Mouse (Mus musculus): Measurements from ENCODE around the gene Pon1. TPM values are rescaled to one million over a fixed set of nuclear protein-coding genes. Genes with fewer than 3 reads are reported as not detected.

Pon1 gene
- polyA plus RNA-seq, 1 experiment from 2014 or later = 0.21 TPM

DNA sequence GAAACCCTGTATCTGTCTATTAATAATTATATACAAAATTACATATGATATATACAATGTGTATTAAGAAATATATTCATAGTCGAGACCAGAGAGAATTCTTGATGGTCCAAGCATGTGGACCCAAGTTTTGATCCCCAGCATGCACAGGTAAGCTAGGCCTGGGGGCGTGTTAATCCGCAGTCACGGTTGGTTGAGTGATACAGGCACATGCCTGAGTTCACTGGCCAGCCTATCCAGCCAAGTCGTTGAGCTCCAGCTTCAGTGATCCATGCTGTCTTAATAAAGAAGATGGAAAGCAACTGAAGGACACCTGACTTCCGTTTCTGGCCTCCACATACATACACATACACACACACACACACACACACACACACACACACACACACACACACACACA, 57.7 kb downstream of the Pon1 start:
- Histone ChIP-seq H3K9ac (ENCODE audit: low read length) (no peak overlapping the region), H3K36me3 (ENCODE audit: control insufficient read depth, insufficient read depth, low read length) (no peaks in the 10 kb centered on the region; the same call in 1 of the 2 replicates), H3K9me3 (ENCODE audit: control insufficient read depth, low read length) (no peaks in the 10 kb centered on the region), H3K4me1 (replicated peaks; ENCODE audit: control insufficient read depth, insufficient read depth, low read length) (no peaks in the 10 kb centered on the region), H3K27me3 (ENCODE audit: control insufficient read depth, insufficient read depth, low read length) (no peaks in the 10 kb centered on the region), H3K4me3 (ENCODE audit: low read depth, low read length) (no peak overlapping the region), H3K27ac (ENCODE audit: low read depth, low read length) (no peak overlapping the region), H3K4me2 (ENCODE audit: low read depth, low read length, severe bottlenecking) (no peak overlapping the region)
- DNase-seq (ENCODE audit: low spot score) (no peak), ATAC-seq (replicated peaks; ENCODE audit: low FRiP score) (no peak)
- WGBS = 74% methylated on average over 6 of the region's 6 CpGs

DNA sequence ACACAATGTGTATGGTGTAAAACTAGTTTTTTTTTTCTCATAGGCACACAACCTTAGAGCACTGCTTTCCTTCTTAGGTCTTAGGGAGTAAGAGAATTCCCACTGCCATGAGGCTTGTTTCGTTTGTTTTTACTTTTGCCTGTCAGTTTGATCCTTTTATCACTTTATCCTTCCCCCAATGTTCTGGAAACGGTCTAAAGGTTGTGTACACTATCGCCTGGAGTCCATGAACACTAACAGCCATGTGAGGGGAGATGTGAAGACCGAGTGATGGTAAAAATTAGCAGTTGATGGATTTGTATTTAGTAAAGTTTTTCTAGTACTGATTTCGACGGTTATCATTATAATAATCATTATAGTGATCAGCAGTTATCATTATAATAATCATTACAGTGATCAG, 58.8 kb downstream of the Pon1 start:
- Histone ChIP-seq H3K27ac (ENCODE audit: low read depth, low read length) (no peak overlapping the region), H3K36me3 (ENCODE audit: control insufficient read depth, insufficient read depth, low read length) (no peaks in the 10 kb centered on the region; the same call in 1 of the 2 replicates), H3K4me2 (ENCODE audit: low read depth, low read length, severe bottlenecking) (no peak overlapping the region), H3K4me1 (replicated peaks; ENCODE audit: control insufficient read depth, insufficient read depth, low read length) (no peaks in the 10 kb centered on the region), H3K27me3 (ENCODE audit: control insufficient read depth, insufficient read depth, low read length) (no peaks in the 10 kb centered on the region), H3K4me3 (ENCODE audit: low read depth, low read length) (no peak overlapping the region), H3K9me3 (ENCODE audit: control insufficient read depth, low read length) (no peaks in the 10 kb centered on the region), H3K9ac (ENCODE audit: low read length) (no peak overlapping the region)
- WGBS = 89% methylated on average over 6 of the region's 6 CpGs
- no peak for ATAC-seq (replicated peaks; ENCODE audit: low FRiP score)
- DNase-seq (ENCODE audit: low spot score) = no peak

GRCm38 (mm10) chr6:5129364-5130093, 64.2 kb downstream of the Pon1 start:
- Histone ChIP-seq H3K27me3 (ENCODE audit: control insufficient read depth, insufficient read depth, low read length) (no peaks in the 10 kb centered on the region), H3K4me3 (ENCODE audit: low read depth, low read length) (no peak overlapping the region), H3K27ac (ENCODE audit: low read depth, low read length) (no peak overlapping the region), H3K9me3 (ENCODE audit: control insufficient read depth, low read length) (no peaks in the 10 kb centered on the region), H3K9ac (ENCODE audit: low read length) (no peak overlapping the region), H3K4me2 (ENCODE audit: low read depth, low read length, severe bottlenecking) (no peak overlapping the region), H3K36me3 (ENCODE audit: control insufficient read depth, insufficient read depth, low read length) (no peaks in the 10 kb centered on the region), H3K4me1 (replicated peaks; ENCODE audit: control insufficient read depth, insufficient read depth, low read length) (no peaks in the 10 kb centered on the region)
- DNase-seq (ENCODE audit: low spot score) = no peak
- ATAC-seq (replicated peaks; ENCODE audit: low FRiP score) = no peak
- 83% methylated on average over 14 of the region's 14 CpGs for WGBS

DNA sequence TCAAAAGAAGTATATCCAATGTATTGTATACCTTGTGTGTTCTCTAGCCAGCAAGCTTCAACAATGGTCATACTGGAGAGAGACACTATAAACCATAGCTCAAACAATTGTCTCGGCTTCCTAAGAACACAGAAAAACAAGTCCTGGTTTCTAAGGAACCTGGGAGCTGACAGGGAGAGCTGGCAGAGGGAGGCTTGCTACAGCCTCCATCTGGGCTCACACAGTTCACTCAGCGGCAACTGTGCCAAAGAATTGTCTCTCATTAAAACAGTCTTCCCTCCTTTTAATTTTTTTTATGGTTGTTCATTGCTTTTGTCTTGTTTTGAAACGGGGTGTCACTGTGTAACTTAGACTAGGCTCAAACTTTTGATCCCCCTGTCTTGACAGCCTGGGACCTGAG, 73.5 kb downstream of the Pon1 start:
- Histone ChIP-seq H3K4me2 (ENCODE audit: low read depth, low read length, severe bottlenecking) (no peak overlapping the region), H3K4me3 (ENCODE audit: low read depth, low read length) (no peak overlapping the region), H3K27ac (ENCODE audit: low read depth, low read length) (no peak overlapping the region), H3K36me3 (ENCODE audit: control insufficient read depth, insufficient read depth, low read length) (no peaks in the 10 kb centered on the region), H3K9me3 (ENCODE audit: control insufficient read depth, low read length) (no peaks in the 10 kb centered on the region), H3K9ac (ENCODE audit: low read length) (no peak overlapping the region), H3K4me1 (replicated peaks; ENCODE audit: control insufficient read depth, insufficient read depth, low read length) (no peaks in the 10 kb centered on the region), H3K27me3 (ENCODE audit: control insufficient read depth, insufficient read depth, low read length) (no peaks in the 10 kb centered on the region)
- ATAC-seq (replicated peaks; ENCODE audit: low FRiP score) (no peak), DNase-seq (ENCODE audit: low spot score) (no peak)
- 72% methylated on average over 3 of the region's 3 CpGs for WGBS

GRCm38 (mm10) chr6:5119181-5119910, 74.4 kb downstream of the Pon1 start:
- H3K27me3 ChIP-seq (ENCODE audit: control insufficient read depth, insufficient read depth, low read length) = no peaks in the 10 kb centered on the region
- no peak for ATAC-seq (replicated peaks; ENCODE audit: low FRiP score)
- no peak for DNase-seq (ENCODE audit: low spot score)

More at GRCm38 (mm10) chr6:5119181-5119910, 74.4 kb downstream of the Pon1 start:
- no peak overlapping the region for H3K27ac ChIP-seq (ENCODE audit: low read depth, low read length)
- H3K9me3 ChIP-seq (ENCODE audit: control insufficient read depth, low read length) = no peaks in the 10 kb centered on the region
- no peaks in the 10 kb centered on the region for H3K36me3 ChIP-seq (ENCODE audit: control insufficient read depth, insufficient read depth, low read length)
- no peak overlapping the region for H3K9ac ChIP-seq (ENCODE audit: low read length)
- no peaks in the 10 kb centered on the region for H3K4me1 ChIP-seq (replicated peaks; ENCODE audit: control insufficient read depth, insufficient read depth, low read length)
- no peak overlapping the region for H3K4me2 ChIP-seq (ENCODE audit: low read depth, low read length, severe bottlenecking)
- WGBS = 90% methylated on average over 15 of the region's 15 CpGs
- no peak overlapping the region for H3K4me3 ChIP-seq (ENCODE audit: low read depth, low read length)

Other genes starting within 250 kb of the Pon1 start
- gene Pon3, start 62.3 kb upstream of the Pon1 start, polyA plus RNA-seq (2014; fragmentation: Nextera tagmentation; extraction: Ambion mirVana) = 4.5 and 4.8 TPM in 2 replicates
- gene Pon2, start 104.5 kb upstream of the Pon1 start, polyA plus RNA-seq (2014; fragmentation: Nextera tagmentation; extraction: Ambion mirVana) = 43.9 and 45.0 TPM in 2 replicates
- gene Asb4, start 189.4 kb upstream of the Pon1 start, polyA plus RNA-seq (2014; fragmentation: Nextera tagmentation; extraction: Ambion mirVana) = 33.4 and 34.1 TPM in 2 replicates